Mouse (Mus musculus): Measurements from ENCODE around the gene Otub1. TPM values are rescaled to one million over a fixed set of nuclear protein-coding genes. Genes with fewer than 3 reads are reported as not detected.

The Otub1 gene
- 104 and 133 TPM in 2 replicates for polyA plus RNA-seq (2012; rRNA removed; ENCODE audit: low replicate concordance)

GRCm38 (mm10) chr19:7205753-7206736, at the start of gene Otub1:
TSS of gene Otub1 (minus strand) at chr19:7206316.

GRCm38 (mm10) chr19:7240782-7241690, 34.9 kb upstream of the Otub1 start, which contains the start of gene Naa40:
TSS of gene Naa40 (minus strand) at chr19:7241183.

GRCm38 (mm10) chr19:7217162-7217925, 11.2 kb upstream of the Otub1 start, which contains the start of gene Cox8a:
TSS of gene Cox8a (minus strand) at chr19:7217616.

Other genes starting within 250 kb of the Otub1 start
- 90.2 and 135 TPM in 2 replicates for gene Ppp1r14b, start 231.3 kb downstream of the Otub1 start, polyA plus RNA-seq (2012; rRNA removed; ENCODE audit: low replicate concordance)
- gene Plcb3, start 229.8 kb downstream of the Otub1 start, polyA plus RNA-seq (2012; rRNA removed; ENCODE audit: low replicate concordance) = 70.5 and 107 TPM in 2 replicates
- 50.8 and 52.3 TPM in 2 replicates for gene Fkbp2, start 225.8 kb downstream of the Otub1 start, polyA plus RNA-seq (2012; rRNA removed; ENCODE audit: low replicate concordance)
- gene Vegfb, start 218.7 kb downstream of the Otub1 start, polyA plus RNA-seq (2012; rRNA removed; ENCODE audit: low replicate concordance) = 80.4 and 191 TPM in 2 replicates
- 62.4 and 78.9 TPM in 2 replicates for gene Dnajc4, start 213.7 kb downstream of the Otub1 start, polyA plus RNA-seq (2012; rRNA removed; ENCODE audit: low replicate concordance)
- 33.0 and 41.1 TPM in 2 replicates for gene Nudt22, start 210.2 kb downstream of the Otub1 start, polyA plus RNA-seq (2012; rRNA removed; ENCODE audit: low replicate concordance)
- 17.9 and 28.2 TPM in 2 replicates for gene Trpt1, start 210.2 kb downstream of the Otub1 start, polyA plus RNA-seq (2012; rRNA removed; ENCODE audit: low replicate concordance)
- gene Fermt3, start 186.8 kb downstream of the Otub1 start, polyA plus RNA-seq (2012; rRNA removed; ENCODE audit: low replicate concordance) = 15.6 and 20.8 TPM in 2 replicates
- gene Stip1, start 166.3 kb downstream of the Otub1 start, polyA plus RNA-seq (2012; rRNA removed; ENCODE audit: low replicate concordance) = 43.5 and 72.9 TPM in 2 replicates
- gene Macrod1, start 149.5 kb downstream of the Otub1 start, polyA plus RNA-seq (2012; rRNA removed; ENCODE audit: low replicate concordance) = 29.4 and 43.1 TPM in 2 replicates
- gene Flrt1, start 100.6 kb downstream of the Otub1 start, polyA plus RNA-seq (2012; rRNA removed; ENCODE audit: low replicate concordance) = 0.29 and 3.7 TPM in 2 replicates
- gene Cox8a, start 11.3 kb upstream of the Otub1 start, polyA plus RNA-seq (2012; rRNA removed; ENCODE audit: low replicate concordance) = 1,853 and 2,406 TPM in 2 replicates
- 22.4 and 33.9 TPM in 2 replicates for gene Naa40, start 34.9 kb upstream of the Otub1 start, polyA plus RNA-seq (2012; rRNA removed; ENCODE audit: low replicate concordance)
- gene Rcor2, start 61.0 kb upstream of the Otub1 start, polyA plus RNA-seq (2012; rRNA removed; ENCODE audit: low replicate concordance) = 13.1 and 16.7 TPM in 2 replicates
- 58.0 and 85.6 TPM in 2 replicates for gene Mark2, start 135.5 kb upstream of the Otub1 start, polyA plus RNA-seq (2012; rRNA removed; ENCODE audit: low replicate concordance)
- 17.4 and 27.2 TPM in 2 replicates for gene Spindoc, start 176.7 kb upstream of the Otub1 start, polyA plus RNA-seq (2012; rRNA removed; ENCODE audit: low replicate concordance)
- 38.2 and 70.4 TPM in 2 replicates for gene 2700081O15Rik, start 211.3 kb upstream of the Otub1 start, polyA plus RNA-seq (2012; rRNA removed; ENCODE audit: low replicate concordance)